Mouse (Mus musculus): Measurements from ENCODE around the gene Ndufs8.

The Ndufs8 gene

DNA sequence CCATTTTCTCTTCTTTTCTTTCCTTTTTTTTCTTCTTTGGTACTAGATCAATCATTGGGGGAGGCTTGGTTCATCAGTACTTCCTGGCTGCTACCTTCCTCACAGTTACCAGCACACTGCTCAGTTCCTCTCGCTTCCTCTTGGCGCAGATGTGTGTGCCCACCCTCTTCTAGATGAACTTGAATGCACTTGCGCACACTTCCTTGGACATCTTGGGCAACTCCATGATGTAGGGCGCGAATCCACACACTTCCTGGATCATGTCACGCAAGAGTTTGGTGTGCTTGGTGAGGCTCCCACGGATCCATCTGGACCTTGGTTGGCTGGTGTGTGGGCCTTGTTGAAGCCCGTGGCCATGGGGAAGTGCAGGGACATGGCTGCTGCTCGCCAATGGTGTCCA lies 19.1 kb upstream of the Ndufs8 start:
- no peak for DNase-seq (ENCODE audit: low spot score in 2 of 2)

DNA sequence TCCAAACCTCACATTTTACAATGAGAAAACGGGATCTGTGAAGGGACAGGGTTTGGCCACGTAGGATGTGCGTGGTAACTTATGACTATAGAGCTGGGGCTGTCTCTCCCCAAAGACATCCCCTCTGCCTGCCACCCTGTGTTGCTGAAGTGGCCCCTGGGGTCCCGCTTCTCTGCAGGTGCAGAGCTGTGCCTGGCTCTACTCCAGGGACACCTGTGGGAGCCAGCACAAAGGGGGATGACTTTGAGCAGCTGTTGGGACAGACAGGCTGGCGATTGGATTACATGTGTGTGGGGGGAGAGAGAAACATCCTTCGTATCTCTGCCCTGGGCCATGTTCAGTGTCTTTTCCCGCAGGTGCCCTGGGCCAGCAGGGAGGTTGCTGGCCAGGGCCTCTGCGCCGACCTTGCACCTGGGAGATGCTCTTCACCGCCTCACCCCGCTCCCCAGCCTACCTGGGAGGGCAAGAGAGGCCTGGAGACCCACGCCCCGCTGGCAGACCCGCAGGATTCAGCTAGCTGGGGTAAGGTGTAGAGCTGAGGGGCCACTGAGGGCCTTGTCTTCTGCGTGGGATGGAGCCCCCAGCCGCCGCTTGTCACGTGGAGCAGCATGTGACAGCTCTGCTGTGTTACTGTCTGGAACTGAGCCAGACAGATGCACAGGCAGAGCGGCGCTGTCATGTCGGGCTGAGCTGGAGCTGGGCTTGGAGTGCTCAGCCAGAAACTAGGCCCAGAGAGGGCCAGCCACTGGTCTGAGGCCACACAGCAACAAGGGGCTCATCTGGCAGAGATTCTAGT lies 17.9 kb upstream of the Ndufs8 start:
- no peak for DNase-seq (ENCODE audit: low spot score in 2 of 2)

DNA sequence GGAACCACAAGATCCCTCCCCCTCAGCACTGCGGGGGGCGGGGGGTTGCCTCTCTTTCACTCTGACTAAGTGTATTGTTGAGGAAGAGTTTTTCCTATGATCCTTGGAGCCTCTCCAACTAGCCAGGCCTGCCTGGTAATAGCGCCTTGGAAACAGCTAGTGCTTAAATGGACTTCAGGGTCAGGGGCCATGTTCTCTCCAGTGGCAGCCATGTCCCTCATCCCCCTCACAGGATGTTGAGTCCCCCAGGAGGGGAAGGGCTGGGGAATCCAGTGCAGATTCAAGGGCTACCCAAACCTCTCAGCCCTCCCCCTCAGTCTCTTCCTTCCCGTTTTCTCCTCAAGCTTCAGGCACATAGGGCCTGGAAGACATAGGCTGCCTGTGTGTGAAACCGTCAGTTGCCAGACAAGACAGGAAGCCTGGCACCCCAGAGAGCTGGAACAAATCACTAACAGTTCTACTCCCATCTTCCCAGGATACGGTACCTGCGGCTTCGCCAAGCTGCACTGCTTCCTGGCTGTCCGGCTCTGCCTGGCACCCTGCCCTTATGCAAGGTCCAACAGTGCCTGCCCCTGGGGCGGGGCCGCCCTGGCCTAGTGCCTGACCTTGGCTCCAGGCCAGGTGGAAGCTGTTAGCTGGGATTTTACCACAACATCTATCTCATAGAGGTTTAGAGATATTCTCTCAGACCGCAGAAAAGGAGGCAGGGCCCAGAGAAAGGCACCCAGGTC lies 16.8 kb upstream of the Ndufs8 start, which contains the start of gene Aldh3b1:
TSS of gene Aldh3b1 (minus strand) at position 598 of the 731 bp plus-strand sequence.
- DNase-seq (ENCODE audit: low spot score in 2 of 2) = peak; percentile 51 to 77

DNA sequence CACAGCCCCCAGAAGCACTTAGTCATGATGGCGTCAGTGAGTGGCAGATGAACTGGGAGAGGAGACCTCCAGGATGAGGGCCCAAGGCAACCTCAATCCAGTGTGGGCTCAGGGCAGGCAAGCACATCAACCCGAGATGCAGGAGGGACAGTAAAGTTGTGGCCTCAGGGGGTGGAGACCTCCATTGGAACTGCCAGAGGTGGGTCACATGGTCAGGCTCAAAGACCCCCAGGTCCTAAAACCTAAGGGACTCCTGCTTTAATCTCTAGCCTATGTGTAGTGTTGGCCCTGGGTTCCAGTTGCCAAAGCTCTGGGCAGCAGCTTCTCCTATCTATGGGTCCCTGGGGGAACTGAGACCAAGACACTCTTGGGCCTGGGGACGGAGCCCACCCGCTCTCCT lies 16.2 kb upstream of the Ndufs8 start:
- DNase-seq (ENCODE audit: low spot score in 2 of 2) = no peak

DNA sequence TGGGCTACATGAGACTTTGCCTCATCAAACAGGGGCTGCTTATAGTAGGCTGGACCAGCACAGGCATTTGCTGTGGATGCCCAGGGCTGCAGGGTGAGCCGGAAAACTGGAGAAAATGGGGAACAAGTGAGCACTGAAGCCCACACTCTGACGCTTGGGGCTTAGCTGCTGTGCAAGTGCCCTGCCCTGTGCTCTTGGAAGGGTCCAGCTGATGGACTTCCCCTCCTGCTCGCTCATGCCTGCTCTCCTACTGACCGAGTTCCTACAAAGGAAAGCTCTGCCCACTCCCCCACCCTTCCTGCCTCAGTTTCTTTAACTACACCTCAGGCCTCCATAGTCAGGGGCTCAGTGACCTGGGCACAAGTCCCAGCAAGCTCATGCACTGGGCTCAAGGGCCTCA lies 15.4 kb upstream of the Ndufs8 start:
- no peak for DNase-seq (ENCODE audit: low spot score in 2 of 2)

DNA sequence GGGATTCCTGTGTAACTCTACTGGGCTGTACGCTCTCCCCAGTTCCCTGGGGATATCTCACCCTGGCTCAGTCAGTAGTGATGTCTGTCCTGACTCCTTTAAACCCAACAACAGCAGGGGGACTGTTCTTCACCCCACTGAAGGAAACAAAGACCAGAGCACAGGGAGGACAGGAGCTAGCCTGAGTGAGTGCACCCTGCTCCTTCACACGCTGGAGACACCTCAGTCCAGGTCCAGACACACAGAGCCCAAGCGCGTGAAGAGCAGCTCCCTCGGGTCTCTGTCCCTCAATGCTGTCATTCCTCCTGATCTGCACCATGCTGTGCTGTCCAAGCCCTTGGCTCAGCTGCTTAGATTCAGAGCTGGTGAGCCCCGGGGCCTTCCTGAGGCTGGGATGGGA lies 14.1 kb upstream of the Ndufs8 start:
- DNase-seq (ENCODE audit: low spot score in 2 of 2) = no peak

DNA sequence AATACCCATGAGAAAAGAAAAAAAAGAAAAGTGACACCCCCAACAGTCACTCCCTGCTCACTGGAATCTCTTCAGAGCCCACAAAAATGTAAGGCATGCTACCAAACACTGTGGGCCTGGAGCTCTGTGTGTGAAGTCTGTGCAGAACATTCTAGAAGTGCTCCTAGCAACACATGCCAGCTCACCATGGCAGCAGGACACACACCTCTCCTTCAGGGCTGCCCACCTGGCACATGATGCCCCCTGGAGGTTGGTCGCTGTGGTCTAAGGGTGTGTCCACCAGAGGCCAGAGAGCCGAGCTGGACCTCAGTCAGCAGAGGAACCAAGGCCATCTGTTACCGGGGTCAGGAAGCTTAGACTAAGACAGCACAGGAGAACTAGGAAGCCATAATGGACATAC lies 13.7 kb upstream of the Ndufs8 start:
- no peak for DNase-seq (ENCODE audit: low spot score in 2 of 2)

DNA sequence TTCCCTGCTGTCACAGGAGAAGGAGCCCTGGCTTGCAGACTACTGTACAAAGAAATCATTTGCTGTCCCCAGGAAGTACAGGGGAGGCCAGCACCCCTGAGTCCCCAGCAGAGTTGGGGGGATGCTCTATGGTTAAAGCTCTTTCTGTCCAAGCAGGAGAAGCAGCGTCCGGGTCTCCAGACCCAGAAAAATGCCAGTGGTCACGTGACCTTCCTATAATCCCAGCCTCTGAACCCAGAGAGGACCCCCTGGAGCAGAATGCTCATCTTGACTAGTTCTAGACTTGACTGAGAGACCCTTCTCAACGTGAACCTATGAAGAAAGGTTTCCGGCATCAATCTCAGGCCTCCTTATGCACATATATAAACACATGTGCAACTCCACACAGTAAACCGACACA lies 13.3 kb upstream of the Ndufs8 start:
- DNase-seq (ENCODE audit: low spot score in 2 of 2) = no peak

DNA sequence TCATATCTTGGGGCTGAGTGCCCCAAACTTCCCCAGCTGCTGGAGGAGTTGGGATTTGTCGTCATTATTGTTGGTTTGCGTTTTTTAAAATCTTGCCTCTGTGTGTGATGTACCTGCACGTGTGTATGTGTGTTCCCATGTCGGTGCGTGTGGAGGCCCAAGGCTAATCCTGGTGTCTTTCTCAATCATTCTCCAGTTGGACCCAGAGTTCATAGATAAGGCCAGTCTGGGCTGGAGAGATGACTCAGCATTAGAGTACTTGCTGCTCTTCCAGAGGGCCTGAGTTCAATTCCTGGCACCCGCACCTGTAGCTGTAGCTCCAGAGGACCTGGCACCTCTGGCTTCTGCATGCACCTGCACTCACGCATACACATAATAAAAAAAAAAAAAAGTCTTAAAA lies 12.3 kb upstream of the Ndufs8 start:
- no peak for DNase-seq (ENCODE audit: low spot score in 2 of 2)

DNA sequence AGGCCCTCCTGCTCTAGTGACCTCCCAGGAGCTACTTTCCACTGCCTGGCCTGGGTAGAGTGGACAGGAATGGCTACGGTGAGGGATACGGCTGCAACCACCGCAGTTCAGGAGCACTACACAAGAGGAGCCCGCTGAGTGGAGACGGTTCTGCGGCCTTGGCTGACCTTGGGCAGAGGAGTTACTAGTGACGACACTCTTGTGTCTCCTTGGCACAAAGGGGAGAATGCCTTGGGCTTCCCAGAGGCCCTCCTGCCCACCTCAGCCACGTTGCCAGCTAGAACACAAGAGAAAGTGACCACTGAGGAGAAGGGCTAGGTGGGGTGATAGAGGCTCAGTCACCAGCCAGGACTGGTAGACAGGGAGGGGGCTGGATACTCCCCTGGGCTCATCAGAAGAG lies 11.6 kb upstream of the Ndufs8 start:
- no peak for DNase-seq (ENCODE audit: low spot score in 2 of 2)

DNA sequence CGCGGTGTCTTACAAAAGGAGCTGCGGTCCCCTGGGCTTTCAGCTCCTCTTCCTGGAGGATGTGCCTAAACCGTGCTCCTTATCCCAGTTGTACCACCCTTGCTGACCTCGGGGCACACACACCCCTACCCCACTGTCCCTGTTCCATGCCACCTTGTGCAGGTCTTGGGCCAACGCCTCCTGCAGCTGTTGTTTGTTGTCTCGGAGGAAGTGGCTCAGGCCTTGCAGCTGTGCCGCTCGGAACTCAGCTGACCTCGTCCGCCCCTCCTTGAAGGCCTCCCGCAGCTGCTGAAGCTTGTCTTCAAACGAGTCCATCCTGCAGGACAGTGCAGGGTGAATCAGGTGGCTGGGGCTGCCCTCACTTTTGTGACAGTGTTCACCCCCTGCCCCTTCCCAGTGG lies 11.0 kb upstream of the Ndufs8 start:
- no peak for DNase-seq (ENCODE audit: low spot score in 2 of 2)

DNA sequence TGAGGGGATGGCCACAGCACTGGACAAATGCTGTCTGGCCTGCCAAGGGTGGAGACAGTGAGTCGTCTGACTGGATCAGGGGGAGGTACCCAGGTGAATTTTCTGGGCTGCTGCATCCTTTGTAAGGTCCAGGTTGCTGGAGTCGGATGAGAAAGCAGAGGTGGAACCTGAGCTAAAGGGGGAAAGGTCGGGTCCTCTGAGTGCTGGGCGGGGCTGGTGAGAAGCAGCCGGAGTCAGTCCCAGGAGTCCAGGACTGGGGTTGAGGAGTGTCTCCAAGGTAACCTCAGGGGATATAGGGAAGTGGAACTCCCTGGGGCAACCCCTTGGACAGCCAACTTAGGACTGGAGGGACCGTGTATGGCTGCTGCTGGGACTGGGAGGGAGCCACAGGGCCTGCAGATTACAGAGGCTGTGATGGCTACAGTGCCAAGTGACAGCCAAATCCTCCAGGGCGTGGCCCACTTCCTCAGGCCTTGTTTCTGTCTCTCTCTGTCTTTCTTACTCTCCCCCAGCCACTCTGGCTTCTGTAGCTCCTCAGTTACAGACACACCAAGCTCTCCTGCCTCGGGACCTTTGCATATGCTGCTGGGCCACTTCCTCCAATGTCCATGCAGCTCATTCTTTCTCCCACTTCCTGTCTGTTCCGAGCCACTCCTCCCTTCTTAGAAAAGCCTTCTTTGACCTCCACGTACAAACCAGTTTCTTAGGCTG lies 10.2 kb upstream of the Ndufs8 start:
- no peak for DNase-seq (ENCODE audit: low spot score in 2 of 2)

DNA sequence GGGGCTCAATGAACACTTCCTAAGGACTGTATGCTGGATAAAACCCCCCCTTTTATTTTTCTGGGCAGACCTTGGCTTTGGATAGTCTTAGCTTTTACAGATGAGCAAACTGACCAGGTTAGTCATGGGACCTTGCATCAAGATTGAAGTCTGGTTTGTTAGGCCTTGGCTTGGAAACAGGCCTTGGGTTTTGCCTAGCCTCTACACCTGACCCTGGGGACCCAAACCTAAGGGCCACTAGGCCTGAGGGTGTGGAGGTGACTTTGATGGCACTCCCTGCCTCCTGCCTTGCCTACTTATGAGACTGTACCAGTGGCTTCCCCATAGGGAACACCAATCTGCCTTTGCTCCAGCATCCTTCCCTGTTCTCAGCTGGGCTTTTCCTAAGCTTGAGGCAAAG lies 7.4 kb upstream of the Ndufs8 start:
- DNase-seq (ENCODE audit: low spot score in 2 of 2) = no peak

DNA sequence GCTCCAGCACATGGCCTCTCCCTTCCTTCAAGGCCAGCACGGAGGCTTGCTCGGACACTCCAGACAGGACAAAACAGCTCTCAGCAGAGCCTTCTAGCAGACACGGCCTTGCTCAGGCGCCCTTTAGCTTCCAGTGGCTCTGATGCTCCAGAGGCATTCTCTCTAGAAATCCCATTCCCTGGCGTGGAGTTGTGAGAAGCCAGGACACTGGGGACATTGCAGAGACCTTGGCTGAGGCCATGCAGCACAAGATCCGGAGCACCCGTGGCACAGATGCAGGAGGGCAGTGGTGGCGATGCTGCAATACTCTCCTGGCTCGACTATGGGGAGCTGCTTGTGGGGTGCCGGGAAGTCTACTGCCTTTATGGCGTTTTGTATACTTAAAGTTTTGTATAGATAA lies 4.2 kb upstream of the Ndufs8 start:
- no peak for DNase-seq (ENCODE audit: low spot score in 2 of 2)

DNA sequence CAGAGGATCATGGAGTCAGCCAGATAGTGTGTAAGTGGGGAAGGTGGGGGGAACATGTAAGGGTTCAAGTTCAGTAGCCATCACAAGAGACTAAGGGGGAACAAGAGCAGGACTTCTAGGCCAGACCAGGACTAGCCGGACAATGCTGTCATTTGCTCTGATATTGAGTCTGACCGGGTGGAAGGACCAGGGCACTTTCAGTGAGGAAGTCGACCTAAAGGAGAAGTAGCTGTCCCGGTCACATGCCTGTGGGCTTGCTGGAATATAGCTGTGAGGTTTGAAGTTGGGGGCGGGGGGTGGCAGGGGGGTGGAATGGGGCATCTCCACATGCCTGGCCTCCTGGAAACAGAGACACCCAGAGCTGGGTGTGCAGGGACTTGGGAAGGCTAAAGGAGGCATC lies 2.0 kb upstream of the Ndufs8 start:
- no peak for DNase-seq (ENCODE audit: low spot score in 2 of 2)

DNA sequence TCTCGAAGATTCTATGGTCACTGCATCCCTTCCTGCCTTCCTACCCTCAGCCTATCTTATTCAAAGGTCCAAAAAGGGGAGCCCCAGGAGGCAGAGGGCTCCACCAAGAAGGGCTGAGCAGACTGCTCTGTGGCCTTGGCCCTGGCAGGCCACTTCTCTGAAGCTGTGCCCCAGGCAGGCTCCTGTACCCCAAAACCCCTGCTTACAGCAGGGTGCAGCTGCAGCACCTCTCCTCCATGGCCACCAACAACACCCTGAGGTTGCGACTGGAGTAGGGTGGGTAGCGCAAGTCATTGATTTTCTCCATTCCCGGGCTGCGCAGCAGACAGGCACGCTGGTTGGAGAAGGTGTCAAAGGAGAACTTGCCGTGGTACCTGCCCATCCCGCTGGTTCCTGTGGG lies 1.1 kb upstream of the Ndufs8 start:
- no peak for DNase-seq (ENCODE audit: low spot score in 2 of 2)

DNA sequence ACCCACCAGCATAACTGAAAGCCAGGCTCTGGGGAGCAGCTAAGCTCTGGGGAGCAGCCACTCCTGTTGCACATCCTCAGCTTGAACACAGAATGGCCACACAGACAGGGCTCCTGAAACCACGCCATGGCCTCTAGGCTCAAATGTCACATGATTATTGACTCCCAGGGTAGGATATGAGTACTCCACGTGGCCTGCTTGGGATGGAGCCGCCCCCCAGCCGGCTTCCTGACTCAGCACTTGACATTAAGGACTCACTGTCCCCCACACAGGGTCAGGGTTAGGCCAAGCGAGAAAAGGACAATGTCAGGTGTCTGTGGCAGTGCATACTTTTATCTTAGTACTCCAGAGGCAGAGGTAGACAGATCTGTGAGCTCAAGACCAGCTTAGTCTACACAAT lies 2.4 kb downstream of the Ndufs8 start:
- DNase-seq (ENCODE audit: low spot score in 2 of 2) = no peak

DNA sequence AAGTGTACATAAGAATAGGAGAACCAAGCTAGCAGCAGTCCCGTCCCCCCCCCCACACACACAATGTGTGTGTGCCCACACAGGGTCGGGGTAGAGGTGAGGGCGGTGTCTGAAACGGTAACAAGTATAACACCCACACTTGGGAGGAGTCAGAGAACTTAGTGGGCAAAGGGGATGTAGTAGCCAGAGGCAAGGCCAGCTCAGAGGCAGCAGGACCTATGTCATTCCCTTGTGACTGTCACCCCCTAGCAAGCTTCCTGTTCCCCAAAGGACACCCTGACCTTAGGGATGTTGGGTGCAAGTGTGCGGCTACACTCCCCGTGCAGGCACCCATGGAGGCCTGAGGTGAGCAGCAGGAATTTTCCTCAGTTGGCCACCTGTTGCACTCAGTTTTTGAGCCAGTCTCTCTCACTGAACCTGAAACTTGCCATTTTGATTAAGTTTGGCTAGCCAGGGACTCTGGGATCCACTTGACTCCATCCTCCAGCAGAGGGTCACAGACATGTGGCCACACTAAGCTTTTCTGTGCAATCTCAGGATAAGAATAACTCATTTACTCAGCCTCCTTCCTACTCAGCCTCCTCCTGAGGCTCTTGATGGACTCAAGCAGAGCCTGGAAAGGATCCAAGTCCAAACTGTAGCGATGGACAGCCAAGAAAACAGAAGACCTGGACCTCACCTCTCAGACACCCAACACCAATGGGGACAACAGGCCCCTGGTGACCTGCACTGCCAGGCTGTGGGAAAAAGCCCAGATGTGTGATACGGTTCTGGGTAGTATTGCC lies 4.5 kb downstream of the Ndufs8 start:
- DNase-seq (ENCODE audit: low spot score in 2 of 2) = no peak

DNA sequence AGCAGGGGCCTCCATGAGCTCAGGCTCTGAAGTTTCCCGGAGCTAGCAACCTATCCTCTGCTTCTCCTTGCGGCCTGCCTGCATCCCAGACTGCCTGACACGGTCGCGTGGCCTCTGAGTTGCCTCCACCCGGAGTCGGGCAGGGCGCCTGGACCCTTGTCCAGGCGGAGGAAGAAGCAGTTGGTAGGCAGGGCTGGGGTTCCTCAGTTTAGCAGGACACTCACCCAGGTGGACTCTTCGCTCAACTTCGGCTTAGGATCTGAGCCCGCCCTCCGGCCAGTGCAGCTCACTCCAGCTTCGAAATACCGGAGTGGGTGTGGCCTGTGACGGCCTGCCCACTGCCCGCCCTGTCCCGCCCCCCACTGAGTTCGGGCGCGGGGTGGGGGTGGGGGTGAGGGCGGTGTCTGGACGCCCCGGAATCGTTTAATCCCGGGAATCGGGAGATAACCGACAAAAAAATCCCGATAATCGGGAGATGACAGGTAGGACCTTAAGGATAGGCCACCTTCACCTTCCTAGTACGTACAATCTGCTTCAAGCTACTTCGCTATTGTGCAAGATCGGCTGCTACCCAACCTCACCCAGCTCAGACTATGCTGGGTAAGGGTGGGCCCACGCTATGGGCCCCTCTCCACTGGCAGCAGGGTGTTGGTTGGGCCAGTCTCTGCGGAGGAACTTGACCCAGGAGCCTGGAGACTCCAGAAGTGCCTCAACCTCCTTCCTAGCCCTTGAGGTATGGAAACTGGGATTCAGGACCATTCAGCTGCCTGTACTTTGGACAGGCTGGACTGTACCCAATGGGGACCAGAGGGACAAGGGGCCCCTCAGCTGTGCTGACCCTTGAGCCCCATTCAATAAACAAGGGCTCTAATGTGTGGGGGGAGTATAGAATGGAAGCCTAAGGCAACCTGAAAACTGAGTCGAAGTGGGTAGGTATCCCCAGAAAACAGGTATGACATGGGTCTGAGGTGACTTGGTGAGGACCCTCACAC lies 5.5 kb downstream of the Ndufs8 start, which contains the start of gene Tcirg1:
TSS of gene Tcirg1 (minus strand) at position 339 of the 992 bp plus-strand sequence.
- peak in 1 of 2 experiments; percentile 52 for DNase-seq (ENCODE audit: low spot score in 2 of 2)

DNA sequence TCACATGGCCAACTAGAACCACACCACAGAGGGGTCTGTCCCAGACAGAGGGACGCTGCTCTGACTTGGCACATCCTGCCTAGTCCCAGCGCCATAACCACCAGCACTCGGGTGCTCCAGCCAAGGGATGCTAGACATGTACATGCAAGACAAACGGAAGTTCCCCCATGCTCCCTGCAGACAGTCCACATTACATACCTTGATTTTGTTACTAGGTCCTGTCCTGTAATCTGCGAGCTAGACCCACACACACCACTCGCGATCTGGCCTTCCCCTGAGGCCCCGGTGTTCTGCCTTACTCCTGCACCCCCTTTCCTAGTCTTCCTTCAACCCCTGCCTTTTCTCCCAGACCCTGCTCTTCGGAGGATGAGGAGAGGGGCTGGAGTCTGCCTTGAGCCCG lies 6.2 kb downstream of the Ndufs8 start:
- no peak for DNase-seq (ENCODE audit: low spot score in 2 of 2)

All from cerebellum, postnatal 4 days (tissue).